Mouse (Mus musculus): ENCODE data around the gene Adgrg3.

Adgrg3 gene

GRCm38 (mm10) chr8:95084261-95084660, 66.8 kb downstream of the Adgrg3 start:
- DNase-seq, result no peak

GRCm38 (mm10) chr8:95084744-95085431, 67.4 kb downstream of the Adgrg3 start:
- no peak for DNase-seq

GRCm38 (mm10) chr8:95085432-95086141, 68.1 kb downstream of the Adgrg3 start:
- no peak for DNase-seq

GRCm38 (mm10) chr8:95093574-95093973, 76.1 kb downstream of the Adgrg3 start:
- no peak for DNase-seq

Data from spleen, adult 18-20 months (tissue).